Mouse (Mus musculus) forelimb bud, embryonic 11.5 days (tissue): ENCODE measurements at regions not wholly inside any gene's neighbourhood (a gene's known extent, or its start where the extent isn't known, plus 50 kb on each side); places are given as distances from the start of the nearest gene placed in this dataset.

Source experiments
- DNase-seq: peaks from one replicate; pipeline ENCODE4 v3.0.0-alpha.2; 2012; ENCODE audit warnings: low read depth, low spot score

DNA sequence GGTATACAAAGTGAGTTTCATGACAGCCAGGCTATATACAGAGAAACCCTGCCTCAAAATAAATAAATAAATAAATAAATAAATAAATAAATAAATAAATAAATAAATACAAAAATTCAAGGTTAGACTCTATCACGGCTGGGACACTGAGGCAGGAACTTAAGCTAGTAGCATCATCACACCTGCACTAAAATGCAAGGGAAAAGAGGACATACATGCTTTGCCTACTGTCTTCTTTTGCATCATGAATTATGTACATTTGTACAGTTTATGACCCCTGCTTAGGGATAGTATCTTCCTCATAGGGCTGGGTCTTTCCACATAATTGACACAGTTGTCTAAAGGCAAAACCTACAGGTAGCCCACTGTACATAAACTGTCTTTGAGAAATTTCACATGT is 252.5 kb downstream of the Tpm3-rs7 start:
- DNase-seq: no peak

DNA sequence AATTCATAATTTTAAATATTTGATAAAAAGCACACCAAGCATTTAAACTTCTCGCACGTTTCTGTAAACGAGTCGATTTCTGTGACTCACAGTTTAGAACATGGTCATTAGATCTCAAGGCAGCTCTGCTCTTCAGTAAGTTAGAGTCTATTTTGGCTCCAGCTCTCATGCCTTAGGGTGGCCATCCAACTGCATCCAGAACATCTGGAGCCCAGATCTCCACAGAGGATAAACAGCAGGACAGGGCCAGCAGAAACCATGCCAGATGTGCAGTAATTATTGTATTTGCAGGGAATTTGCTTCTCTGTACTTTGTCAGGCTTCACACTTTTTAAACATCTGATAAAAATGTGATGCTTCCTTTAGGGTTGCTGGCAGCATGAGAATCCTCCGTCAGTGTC is 276.4 kb downstream of the Tpm3-rs7 start:
- DNase-seq: peak; percentile 56

DNA sequence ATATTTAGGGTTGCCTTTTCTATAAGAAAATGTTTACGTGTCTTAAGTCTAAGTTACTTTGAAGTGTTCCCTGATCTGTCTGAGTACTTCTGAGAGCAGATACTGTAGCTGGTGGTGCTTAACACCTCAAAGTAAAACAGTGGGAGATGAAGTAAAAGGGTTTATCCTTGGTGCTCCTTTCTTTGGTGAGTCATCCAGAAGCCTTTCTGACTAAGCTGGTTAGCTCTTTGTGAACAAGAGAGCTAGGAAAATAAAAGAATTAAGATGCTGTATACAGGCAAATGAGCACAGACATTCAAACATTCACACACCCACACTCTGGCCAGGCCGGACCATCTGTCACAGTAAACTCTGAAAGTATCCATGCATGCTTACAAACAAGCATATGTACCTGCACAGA is 312.7 kb downstream of the Tpm3-rs7 start:
- no peak for DNase-seq

DNA sequence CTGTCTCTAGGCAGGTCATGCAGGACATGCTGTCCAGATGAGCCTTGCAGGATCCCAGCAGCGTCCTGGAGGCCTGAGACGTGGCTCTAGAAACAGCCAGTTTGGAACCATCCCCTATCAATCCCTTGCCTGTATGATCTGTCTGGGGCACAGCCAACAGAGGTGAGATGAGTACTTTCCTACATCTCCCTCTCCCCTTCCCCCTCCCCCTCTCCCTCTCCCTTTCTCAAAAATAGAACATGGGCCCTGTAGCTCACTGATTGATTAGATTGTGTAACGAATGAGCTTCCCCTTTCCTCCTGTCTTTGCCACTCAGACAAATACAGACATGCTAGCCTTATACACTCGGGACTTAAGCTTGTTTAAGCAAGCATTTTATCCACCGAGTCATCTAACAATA is 336.9 kb downstream of the Tpm3-rs7 start:
- no peak for DNase-seq

DNA sequence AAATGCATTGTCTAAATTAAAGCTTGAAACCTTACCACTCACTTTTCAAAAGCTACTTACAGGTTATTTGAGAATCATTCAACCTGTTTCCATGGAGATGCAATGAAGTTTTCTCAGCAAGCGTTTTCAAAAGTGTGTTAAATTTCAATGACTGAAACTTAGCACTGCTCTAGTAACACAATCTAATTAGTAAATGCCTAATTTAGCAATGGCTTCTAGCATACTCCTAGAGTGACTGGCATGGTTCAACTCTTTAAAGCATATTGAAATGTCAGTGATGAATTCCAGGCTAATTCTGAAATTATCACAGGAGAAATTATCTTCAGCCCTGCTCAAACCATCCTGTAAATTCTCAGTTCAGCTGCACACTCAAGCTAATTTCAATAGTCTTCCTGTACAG is 342.5 kb downstream of the Tpm3-rs7 start:
- no peak for DNase-seq

DNA sequence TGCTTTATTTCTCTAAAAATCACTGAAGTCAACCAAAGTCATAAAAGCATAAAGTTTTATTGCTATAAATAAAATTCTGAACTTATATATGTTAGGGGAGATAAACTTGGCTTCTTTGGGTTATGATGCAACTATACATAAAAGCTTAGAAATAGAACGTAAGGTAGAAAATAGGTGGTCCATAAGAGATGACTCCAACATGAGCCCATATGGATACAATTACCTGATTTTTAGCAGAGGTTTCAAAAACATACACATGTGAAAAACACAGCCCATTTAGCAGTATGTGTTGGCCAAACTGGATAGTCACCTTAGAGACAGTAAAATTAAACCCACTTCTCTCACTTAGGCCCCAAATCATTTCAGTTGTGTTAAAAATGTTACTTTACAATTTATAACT is 354.3 kb downstream of the Tpm3-rs7 start:
- DNase-seq: no peak

DNA sequence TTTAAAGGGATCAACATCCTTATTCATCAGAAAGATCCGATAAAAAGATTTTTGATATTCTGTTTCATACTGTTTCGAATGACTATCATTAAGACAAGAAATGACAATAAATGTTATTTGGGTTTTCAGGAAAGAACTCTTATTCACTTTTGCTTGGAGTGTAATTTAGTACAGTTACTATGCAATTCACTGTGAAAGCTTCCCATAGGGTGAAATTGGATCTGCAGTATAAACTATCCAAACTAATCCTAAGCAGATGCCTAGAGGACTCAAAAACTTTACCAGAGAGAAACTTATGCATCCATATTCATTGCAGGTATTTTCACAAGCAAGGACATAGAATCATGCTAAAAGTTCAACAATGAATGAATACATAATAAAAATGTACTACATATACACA is 355.0 kb downstream of the Tpm3-rs7 start:
- no peak for DNase-seq

DNA sequence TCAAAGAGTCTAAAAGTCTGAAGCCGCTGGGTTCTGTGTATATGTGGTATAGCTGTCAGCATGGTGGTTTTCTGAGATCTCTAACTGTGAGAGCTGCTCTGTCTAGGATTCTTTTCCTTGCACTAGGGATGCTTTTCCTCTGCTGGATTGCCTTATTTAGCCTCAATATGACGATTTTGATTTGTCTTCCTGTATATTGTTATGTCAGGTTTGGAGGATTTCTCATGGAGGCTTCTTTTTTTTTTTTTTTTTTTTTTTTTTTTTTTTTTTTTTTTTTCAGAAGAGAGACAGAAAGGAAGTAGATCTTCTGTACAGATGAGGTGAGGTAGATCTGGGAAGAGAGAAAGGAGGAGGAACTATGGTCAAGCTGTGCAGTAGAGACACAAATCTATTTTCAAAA is 396.5 kb downstream of the Tpm3-rs7 start:
- DNase-seq: no peak
